Mouse (Mus musculus) MEL (cell line): ENCODE measurements around the gene Cyfip1. TPM values are rescaled to one million over a fixed set of nuclear protein-coding genes. Genes with fewer than 3 reads are reported as not detected.

Source experiments
- DNase-seq: peaks from one replicate; pipeline ENCODE4 v3.0.0; 2011; ENCODE audit warnings: low read depth, low spot score
- H3K27ac ChIP-seq: 2 replicates; pipeline ENCODE4 v1.5.1; 2012; ENCODE audit warnings: low read depth, mild to moderate bottlenecking, control low read depth, low read length, moderate library complexity; ENCODE audit not compliant: control insufficient read depth
- H3K27me3 ChIP-seq, 2 experiments: fragments of 150-350 bp in 1 of 2; sonication (generic) in 1 of 2; 2 replicates each; pipeline ENCODE4 v1.6.1; 2012; ENCODE audit warnings: low read length in 2 of 2, mild to moderate bottlenecking in 2 of 2, improper control_type of control experiment in 1 of 2, moderate library complexity in 1 of 2; ENCODE audit not compliant: insufficient read depth in 2 of 2, control insufficient read depth in 1 of 2
- H3K36me3 ChIP-seq, 2 experiments: 2 replicates each; pipeline ENCODE4 v1.6.1; 2012 to 2014; ENCODE audit warnings: low read length in 2 of 2, improper control_type of control experiment in 1 of 2, inconsistent platforms in 1 of 2, mild to moderate bottlenecking in 1 of 2; ENCODE audit not compliant: insufficient read depth in 2 of 2, control insufficient read depth in 1 of 2
- H3K4me1 ChIP-seq, 2 experiments: fragments of 150-350 bp in 1 of 2; sonication (generic) in 1 of 2; 2 replicates each; pipeline ENCODE4 v1.6.1; 2012; ENCODE audit warnings: low read length in 2 of 2, improper control_type of control experiment in 1 of 2, mild to moderate bottlenecking in 1 of 2; ENCODE audit not compliant: insufficient read depth in 2 of 2, control insufficient read depth in 1 of 2
- H3K4me3 ChIP-seq, 2 experiments: fragments of 150-350 bp in 1 of 2; sonication (generic) in 1 of 2; 2 replicates each; pipeline ENCODE4 v1.5.1; 2012; ENCODE audit warnings: low read depth in 2 of 2, low read length in 2 of 2, mild to moderate bottlenecking in 2 of 2, moderate library complexity in 2 of 2, control low read depth in 1 of 2, improper control_type of control experiment in 1 of 2; ENCODE audit not compliant: control insufficient read depth in 1 of 2, insufficient read depth in 1 of 2
- H3K79me2 ChIP-seq: 2 replicates; pipeline ENCODE4 v1.6.1; 2012; ENCODE audit warnings: mild to moderate bottlenecking, low read length, moderate library complexity; ENCODE audit not compliant: control insufficient read depth, poor library complexity, insufficient read depth
- H3K9ac ChIP-seq: 2 replicates; pipeline ENCODE4 v1.6.1; 2012; ENCODE audit warnings: low read depth, mild to moderate bottlenecking, control low read depth, low read length, moderate library complexity; ENCODE audit not compliant: control insufficient read depth, poor library complexity, severe bottlenecking
- H3K9me3 ChIP-seq: fragments of 150-350 bp; sonication (generic); replicated peaks from 2 replicates; pipeline ENCODE4 v1.6.1; 2012; ENCODE audit warnings: mild to moderate bottlenecking, low read length, improper control_type of control experiment, moderate library complexity; ENCODE audit not compliant: insufficient read depth
- BHLHE40 ChIP-seq: IDR thresholded peaks from 2 replicates; pipeline ENCODE4 v1.6.1; 2012; ENCODE audit warnings: low read depth, mild to moderate bottlenecking, inconsistent platforms, low read length, improper control_type of control experiment, borderline replicate concordance
- CHD1 ChIP-seq: IDR thresholded peaks from 2 replicates; pipeline ENCODE4 v1.6.1; 2012; ENCODE audit warnings: low read depth, mild to moderate bottlenecking, inconsistent platforms, low read length, improper control_type of control experiment
- CHD2 ChIP-seq: IDR thresholded peaks from 2 replicates; pipeline ENCODE4 v1.6.1; 2011; ENCODE audit warnings: low read length, improper control_type of control experiment
- CTCF ChIP-seq, 3 experiments: IDR thresholded peaks in 2 of 3; conservative IDR thresholded peaks in 1 of 3; 2 replicates each; pipeline ENCODE4 v1.5.1; 2011 to 2012; ENCODE audit warnings: low read length in 3 of 3, low read depth in 2 of 3, mild to moderate bottlenecking in 2 of 3, improper control_type of control experiment in 1 of 3, inconsistent platforms in 1 of 3, mixed read lengths in 1 of 3, moderate library complexity in 1 of 3; ENCODE audit not compliant: control insufficient read depth in 1 of 3, insufficient read depth in 1 of 3, poor library complexity in 1 of 3, severe bottlenecking in 1 of 3
- ELF1 ChIP-seq: IDR thresholded peaks from 2 replicates; pipeline ENCODE4 v1.6.1; 2014; ENCODE audit warnings: low read depth, mild to moderate bottlenecking, inconsistent platforms, low read length, improper control_type of control experiment, moderate library complexity
- EP300 ChIP-seq, 2 experiments: IDR thresholded peaks; 2 replicates each; pipeline ENCODE4 v1.6.1; 2011; ENCODE audit warnings: improper control_type of control experiment in 2 of 2, low read length in 2 of 2, low read depth in 1 of 2, mild to moderate bottlenecking in 1 of 2
- ETS1 ChIP-seq: IDR thresholded peaks from 2 replicates; pipeline ENCODE4 v1.6.1; 2012; ENCODE audit warnings: low read depth, mild to moderate bottlenecking, inconsistent platforms, low read length, improper control_type of control experiment, moderate library complexity
- GABPA ChIP-seq: IDR thresholded peaks from 2 replicates; pipeline ENCODE4 v1.6.1; 2012; ENCODE audit warnings: low read depth, mild to moderate bottlenecking, inconsistent platforms, low read length, improper control_type of control experiment, moderate library complexity
- GATA1 ChIP-seq: IDR thresholded peaks from 2 replicates; pipeline ENCODE4 v1.6.1; 2011; ENCODE audit warnings: low read depth, low read length, improper control_type of control experiment
- KAT2A ChIP-seq: conservative IDR thresholded peaks from 2 replicates; pipeline ENCODE4 v1.6.1; 2012; ENCODE audit warnings: low read depth, low read length, improper control_type of control experiment, inconsistent platforms
- MAX ChIP-seq: IDR thresholded peaks from 2 replicates; pipeline ENCODE4 v1.6.1; 2011; ENCODE audit warnings: low read length, improper control_type of control experiment
- MAZ ChIP-seq: IDR thresholded peaks from 2 replicates; pipeline ENCODE4 v1.6.1; 2012; ENCODE audit warnings: low read depth, mild to moderate bottlenecking, inconsistent platforms, low read length, improper control_type of control experiment
- MEF2A ChIP-seq: IDR thresholded peaks from 2 replicates; pipeline ENCODE4 v1.6.1; 2014; ENCODE audit warnings: low read depth, mild to moderate bottlenecking, inconsistent platforms, low read length, improper control_type of control experiment; ENCODE audit not compliant: poor library complexity, insufficient replicate concordance, severe bottlenecking; ENCODE audit errors: extremely low read depth
- MXI1 ChIP-seq: IDR thresholded peaks from 2 replicates; pipeline ENCODE4 v1.6.1; 2011; ENCODE audit warnings: mild to moderate bottlenecking, low read depth, low read length, improper control_type of control experiment
- NELFE ChIP-seq: IDR thresholded peaks from 2 replicates; pipeline ENCODE4 v1.6.1; 2011; ENCODE audit warnings: low read depth, low read length, improper control_type of control experiment
- POLR2A ChIP-seq, 2 experiments: IDR thresholded peaks; 2 replicates each; pipeline ENCODE4 v1.6.1; 2011 to 2012; ENCODE audit warnings: low read length in 2 of 2, mild to moderate bottlenecking in 2 of 2, control low read depth in 1 of 2, improper control_type of control experiment in 1 of 2, low read depth in 1 of 2, moderate library complexity in 1 of 2; ENCODE audit not compliant: control insufficient read depth in 1 of 2, insufficient read depth in 1 of 2, poor library complexity in 1 of 2
- POLR2AphosphoS2 ChIP-seq: IDR thresholded peaks from 2 replicates; pipeline ENCODE4 v1.6.1; 2011; ENCODE audit warnings: low read length, improper control_type of control experiment
- RAD21 ChIP-seq: IDR thresholded peaks from 2 replicates; pipeline ENCODE4 v1.6.1; 2011; ENCODE audit warnings: mild to moderate bottlenecking, low read depth, low read length, improper control_type of control experiment
- RCOR1 ChIP-seq: IDR thresholded peaks from 2 replicates; pipeline ENCODE4 v1.6.1; 2012; ENCODE audit warnings: low read depth, mild to moderate bottlenecking, inconsistent platforms, low read length, improper control_type of control experiment
- SIN3A ChIP-seq: IDR thresholded peaks from 2 replicates; pipeline ENCODE4 v1.6.1; 2012; ENCODE audit warnings: low read length, improper control_type of control experiment, inconsistent platforms
- SMC3 ChIP-seq: IDR thresholded peaks from 2 replicates; pipeline ENCODE4 v1.6.1; 2011; ENCODE audit warnings: low read depth, low read length, improper control_type of control experiment
- TAL1 ChIP-seq: IDR thresholded peaks from 2 replicates; pipeline ENCODE4 v1.6.1; 2012; ENCODE audit warnings: mild to moderate bottlenecking, inconsistent platforms, low read length, moderate library complexity, mixed read lengths
- UBTF ChIP-seq: IDR thresholded peaks from 2 replicates; pipeline ENCODE4 v1.6.1; 2012; ENCODE audit warnings: low read depth, mild to moderate bottlenecking, inconsistent platforms, low read length, improper control_type of control experiment, moderate library complexity, borderline replicate concordance; ENCODE audit not compliant: insufficient read depth
- USF2 ChIP-seq, 2 experiments: IDR thresholded peaks; 2 replicates each; pipeline ENCODE4 v1.6.1; 2011 to 2012; ENCODE audit warnings: improper control_type of control experiment in 2 of 2, low read length in 2 of 2, borderline replicate concordance in 1 of 2, inconsistent platforms in 1 of 2, low read depth in 1 of 2, mild to moderate bottlenecking in 1 of 2; ENCODE audit not compliant: insufficient read depth in 1 of 2
- ZMIZ1 ChIP-seq: IDR thresholded peaks from 2 replicates; pipeline ENCODE4 v1.6.1; 2012; ENCODE audit warnings: low read depth, mild to moderate bottlenecking, inconsistent platforms, low read length, improper control_type of control experiment, moderate library complexity
- ZNF384 ChIP-seq: IDR thresholded peaks from 2 replicates; pipeline ENCODE4 v1.6.1; 2012; ENCODE audit warnings: low read depth, mild to moderate bottlenecking, inconsistent platforms, low read length, improper control_type of control experiment
- polyA plus RNA-seq, 2 experiments: library from polyadenylated mRNA; stranded (reverse) in 1 of 2; unstranded in 1 of 2; fragments of >175 nt in 1 of 2; fragments of >200 nt in 1 of 2; gene quantifications; 2 replicates each; pipeline versions ENCODE4 v1.2.1 to v1.2.4; 2012; ENCODE audit warnings: low replicate concordance in 2 of 2, low read depth in 1 of 2; ENCODE audit not compliant: insufficient read length in 2 of 2, insufficient read depth in 1 of 2, missing spikeins in 1 of 2
- total RNA-seq: library from RNA; depleted of rRNA; stranded (reverse); fragments of 300-350 nt; gene quantifications from 2 replicates; pipeline ENCODE4 v1.2.3, GENCODE M21; 2012

The Cyfip1 gene
- total and polyA plus RNA-seq, 3 experiments: 18.3 to 124 (median 27.6) TPM

GRCm38 (mm10) chr7:55857729-55858128 lies 16.2 kb downstream of the Cyfip1 start:
- Histone ChIP-seq H3K27ac (peak overlapping the region; percentile 16; the same call in 1 of the 2 replicates), H3K4me3 (0 out of 4 replicates have a peak overlapping the region, but pooled peaks of 1 of the 2 experiments have one; percentile 20), H3K27me3 (no peaks in the 10 kb centered on the region), H3K36me3 (peaks cover 0 to 16% of the 10 kb centered on the region in 2 experiments; a peak in 2 of 4 replicates), H3K79me2 (peaks cover 3% of the 10 kb centered on the region), H3K4me1 (peaks cover 0 to 17% of the 10 kb centered on the region in 2 experiments; a peak in 3 of 4 replicates), H3K9me3 (no peaks in the 10 kb centered on the region), H3K9ac (no peak overlapping the region)
- TF ChIP-seq SIN3A (no peak), RAD21 (no peak), CHD1 (no peak), ELF1 (no peak), GATA1 (no peak), ZNF384 (no peak), SMC3 (no peak), MEF2A (no peak), NELFE (no peak), POLR2A (IDR thresholded peaks at IDR 0.05; ENCODE audit: control insufficient read depth in 1 of 2, insufficient read depth in 1 of 2, low read depth in 1 of 2, low read length in 2 of 2, poor library complexity in 1 of 2) (no peak), EP300 (IDR thresholded peaks at IDR 0.05; ENCODE audit: low read depth in 1 of 2, low read length in 2 of 2) (no peak), KAT2A (no peak)
- DNase-seq: peak; percentile 32

- no peak overlapping the region for H3K4me3 ChIP-seq
- peaks cover 0 to 14% of the 10 kb centered on the region in 2 experiments; a peak in 3 of 4 replicates for H3K4me1 ChIP-seq
- TF ChIP-seq GATA1 (no peak), MAZ (no peak), EP300 (IDR thresholded peaks at IDR 0.05; ENCODE audit: low read depth in 1 of 2, low read length in 2 of 2) (no peak), CTCF (IDR thresholded peaks at IDR 0.05 in 2 of 3, conservative IDR thresholded peaks at IDR 0.05 in 1 of 3; ENCODE audit: control insufficient read depth in 1 of 3, insufficient read depth in 1 of 3, low read depth in 2 of 3, low read length in 3 of 3, poor library complexity in 1 of 3, severe bottlenecking in 1 of 3) (no peak), MXI1 (no peak), RAD21 (no peak), MAX (no peak), ETS1 (no peak), ZMIZ1 (no peak), UBTF (no peak), USF2 (IDR thresholded peaks at IDR 0.05; ENCODE audit: borderline replicate concordance in 1 of 2, insufficient read depth in 1 of 2, low read depth in 1 of 2, low read length in 2 of 2) (no peak), RCOR1 (no peak), POLR2AphosphoS2 (no peak), GABPA (no peak), CHD2 (no peak), POLR2A (IDR thresholded peaks at IDR 0.05; ENCODE audit: control insufficient read depth in 1 of 2, insufficient read depth in 1 of 2, low read depth in 1 of 2, low read length in 2 of 2, poor library complexity in 1 of 2) (no peak), TAL1 (no peak), BHLHE40 (no peak), ELF1 (no peak)
- peak; percentile 14 for DNase-seq
- no peak overlapping the region for H3K9ac ChIP-seq
- H3K27ac ChIP-seq: no peak overlapping the region
- H3K79me2 ChIP-seq: no peaks in the 10 kb centered on the region; the same call in 1 of the 2 replicates
- no peaks in the 10 kb centered on the region for H3K9me3 ChIP-seq
- no peaks in the 10 kb centered on the region for H3K27me3 ChIP-seq
- peaks cover 0 to 16% of the 10 kb centered on the region in 2 experiments; a peak in 2 of 4 replicates for H3K36me3 ChIP-seq
Observed at GRCm38 (mm10) chr7:55858836-55859517, 17.4 kb downstream of the Cyfip1 start.
